In the genomic region with DNA sequence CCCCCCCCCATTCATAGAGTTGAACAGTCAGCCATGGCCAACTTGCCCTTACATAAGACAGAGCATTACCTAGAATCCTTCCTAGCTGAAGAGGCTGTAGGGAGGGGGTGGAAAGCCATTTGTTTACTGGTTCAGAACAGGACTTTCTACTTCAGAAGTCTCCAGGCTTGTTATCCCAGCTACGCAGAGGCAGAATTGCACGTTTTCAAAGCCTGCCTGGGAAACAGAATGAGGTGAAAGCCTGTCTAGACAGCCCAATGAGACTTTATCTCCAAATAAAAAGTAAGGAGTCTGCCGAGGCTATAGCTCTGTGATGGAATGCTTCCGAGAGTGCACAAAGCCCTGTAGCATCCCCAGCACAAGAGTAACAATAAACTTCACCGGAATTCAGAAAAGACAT, we compare ENCODE assay signal across 8 mouse cellular contexts.
DNase-seq lines count a peak whose midpoint lies in the region; ATAC-seq lines count a peak whose summit lies in the region.

No protein-coding gene starts in this region.

- H3K9ac ChIP-seq in embryonic facial prominence, embryonic 12.5 days = no peak overlapping the region
- H3K9ac ChIP-seq in forebrain, embryonic 15.5 days (replicated peaks) = no peak overlapping the region
- H3K9ac ChIP-seq in midbrain, embryonic 13.5 days (replicated peaks) = no peak overlapping the region

- H3K4me2 ChIP-seq in embryonic facial prominence, embryonic 12.5 days (replicated peaks) = no peak overlapping the region
- no peak overlapping the region for H3K4me2 ChIP-seq in forebrain, embryonic 15.5 days (replicated peaks)
- H3K4me2 ChIP-seq in midbrain, embryonic 13.5 days (replicated peaks) = no peak overlapping the region

- H3K27ac ChIP-seq in embryonic facial prominence, embryonic 12.5 days = peak overlapping the region; percentile 97
- H3K27ac ChIP-seq in forebrain, embryonic 15.5 days (replicated peaks) = peak overlapping the region; percentile 98
- peak overlapping the region; percentile 97 for H3K27ac ChIP-seq in midbrain, embryonic 13.5 days

- no peaks in the 10 kb centered on the region for H3K9me3 ChIP-seq in embryonic facial prominence, embryonic 12.5 days
- no peaks in the 10 kb centered on the region for H3K9me3 ChIP-seq in forebrain, embryonic 15.5 days
- H3K9me3 ChIP-seq in midbrain, embryonic 13.5 days = no peaks in the 10 kb centered on the region

- peaks cover 82% of the 10 kb centered on the region for H3K4me1 ChIP-seq in embryonic facial prominence, embryonic 12.5 days
- H3K4me1 ChIP-seq in forebrain, embryonic 15.5 days = peaks cover 95% of the 10 kb centered on the region
- peaks cover 92% of the 10 kb centered on the region for H3K4me1 ChIP-seq in midbrain, embryonic 13.5 days (replicated peaks)

- DNase-seq in kidney, adult 9 months = peak; percentile 35
- DNase-seq in kidney, adult 8-10 months = no peak
- no peak for DNase-seq in frontal cortex, adult 2 months (ENCODE audit: extremely low spot score in 1 of 2, low spot score in 1 of 2)
- DNase-seq in spleen, adult 18-20 months = no peak

- WGBS in embryonic facial prominence, embryonic 12.5 days = 65% methylated on average over 5 of the region's 5 CpGs
- WGBS in forebrain, embryonic 15.5 days = 29% methylated on average over 5 of the region's 5 CpGs
- WGBS in midbrain, embryonic 13.5 days = 52% methylated on average over 5 of the region's 5 CpGs

- no peak overlapping the region for H3K4me3 ChIP-seq in embryonic facial prominence, embryonic 12.5 days
- no peak overlapping the region for H3K4me3 ChIP-seq in forebrain, embryonic 15.5 days
- H3K4me3 ChIP-seq in midbrain, embryonic 13.5 days (replicated peaks) = no peak overlapping the region

- H3K27me3 ChIP-seq in embryonic facial prominence, embryonic 12.5 days = no peaks in the 10 kb centered on the region
- no peaks in the 10 kb centered on the region for H3K27me3 ChIP-seq in forebrain, embryonic 15.5 days
- no peaks in the 10 kb centered on the region for H3K27me3 ChIP-seq in midbrain, embryonic 13.5 days

- ATAC-seq in embryonic facial prominence, embryonic 12.5 days (ENCODE audit: insufficient number of reproducible peaks, insufficient read depth, low FRiP score, low TSS enrichment) = no peak
- ATAC-seq in forebrain, embryonic 15.5 days (replicated peaks) = no peak
- ATAC-seq in midbrain, embryonic 13.5 days = no peak
- ATAC-seq in granulocyte monocyte progenitor cell, adult 5-6 weeks (replicated peaks; ENCODE audit: poor library complexity, severe bottlenecking) = no peak

- H3K36me3 ChIP-seq in embryonic facial prominence, embryonic 12.5 days = no peaks in the 10 kb centered on the region
- H3K36me3 ChIP-seq in forebrain, embryonic 15.5 days = no peaks in the 10 kb centered on the region
- no peaks in the 10 kb centered on the region for H3K36me3 ChIP-seq in midbrain, embryonic 13.5 days
